Mouse (Mus musculus) adipocyte (in vitro differentiated cells): ENCODE measurements around the gene Olfr1370.
"Not testable (repeated sequence)": the region's sequence is repeated elsewhere in the genome, so short reads cannot be mapped to it uniquely, and the experiment has no call there.

ENCODE experiments used
- DNase-seq: peaks from one replicate; pipeline ENCODE4 v3.0.0-alpha.2; 2016; ENCODE audit warnings: low spot score

Olfr1370 gene

GRCm38 (mm10) chr13:21074847-21075246 is at the start of gene Olfr1370:
Gene Olfr1370 (minus strand): TSS chr13:21074947.
- DNase-seq, result no peak

- no peak for DNase-seq
Observed at GRCm38 (mm10) chr13:21114121-21114520, 39.4 kb upstream of the Olfr1370 start.

- DNase-seq, result not testable (repeated sequence)
Observed at GRCm38 (mm10) chr13:21111183-21111582, 36.4 kb upstream of the Olfr1370 start, which contains the start of gene Olfr1369-ps1. Gene Olfr1369-ps1 (plus strand): TSS chr13:21111483.

- DNase-seq, result no peak
Observed at GRCm38 (mm10) chr13:21110441-21110840, 35.7 kb upstream of the Olfr1370 start.

- DNase-seq, result no peak
Observed at GRCm38 (mm10) chr13:21109759-21110158, 35.0 kb upstream of the Olfr1370 start.

GRCm38 (mm10) chr13:21082686-21083085 is 7.9 kb upstream of the Olfr1370 start:
- DNase-seq, result no peak

- DNase-seq, result no peak
Observed at GRCm38 (mm10) chr13:21066021-21066420, 8.7 kb downstream of the Olfr1370 start.

- peak; percentile 8 for DNase-seq
Observed at GRCm38 (mm10) chr13:21050118-21050517, 24.6 kb downstream of the Olfr1370 start.

- no peak for DNase-seq
Observed at GRCm38 (mm10) chr13:21040589-21041199, 34.1 kb downstream of the Olfr1370 start.

GRCm38 (mm10) chr13:21035981-21036380 is 38.8 kb downstream of the Olfr1370 start:
- DNase-seq, result no peak

- no peak for DNase-seq
Observed at GRCm38 (mm10) chr13:21035011-21035410, 39.7 kb downstream of the Olfr1370 start.

- DNase-seq, result no peak
Observed at GRCm38 (mm10) chr13:21033176-21033575, 41.6 kb downstream of the Olfr1370 start.

GRCm38 (mm10) chr13:21024831-21025230 is 49.9 kb downstream of the Olfr1370 start:
- DNase-seq, result no peak
